Mouse (Mus musculus): ENCODE measurements around the gene Irgm1.

DNA sequence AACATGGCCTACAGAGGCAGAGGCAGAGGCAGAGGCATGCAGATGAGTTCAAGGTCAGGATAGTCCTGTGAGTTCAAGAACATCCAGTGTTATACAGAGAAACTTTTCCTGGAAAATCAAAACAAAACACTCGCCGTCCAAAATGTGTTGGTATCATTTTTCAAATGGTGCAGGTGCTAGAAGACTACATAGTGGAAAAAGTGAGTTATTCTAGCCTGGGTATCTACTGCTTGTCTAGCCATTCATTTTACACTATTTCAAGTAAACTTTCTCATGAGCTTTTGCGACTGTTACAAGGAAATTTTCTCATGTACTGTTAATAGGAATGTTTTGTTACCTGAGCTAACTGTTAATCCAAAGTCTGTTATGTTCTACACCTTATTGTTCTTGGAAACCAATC, 46.9 kb upstream of the Irgm1 start:
- TF ChIP-seq CHD2 (IDR thresholded peaks at IDR 0.05; ENCODE audit: low read depth, low read length) (no peak), ZNF384 (IDR thresholded peaks at IDR 0.05; ENCODE audit: low read depth, low read length) (no peak)
